Mouse (Mus musculus) Patski (cell line): ENCODE results near the gene Nmu. TPM values are rescaled to one million over a fixed set of nuclear protein-coding genes. Genes with fewer than 3 reads are reported as not detected.
A peak's percentile ranks its signal among the peaks of the same experiment; 100 is the strongest.

ENCODE experiments used
- ATAC-seq: fragments of 100-300 bp; one replicate; pipeline ENCODE4 v1.8.0; 2021
- CTCF ChIA-PET: fragments of 350-600 bp; sonication (Branson Sonifier 250); formaldehyde crosslinking; loops from one replicate; lab custom pipeline; 2022; ENCODE audit warnings: inconsistent platforms; lab: Charles Lee
- POLR2A ChIA-PET: fragments of 350-600 bp; sonication (Branson Sonifier 250); formaldehyde crosslinking; loops from one replicate; lab custom pipeline; 2022; ENCODE audit warnings: antibody characterized with exemption, inconsistent platforms; lab: Charles Lee
- DNase-seq: peaks from one replicate; pipeline ENCODE4 v3.0.0-alpha.2; 2011; ENCODE audit warnings: low read depth, low spot score
- H3K27me3 ChIP-seq: fragments of 371-371 bp; one replicate; pipeline ENCODE4 v1.5.1; 2021
- CTCF ChIP-seq: fragments of 100-300 bp; IDR thresholded peaks from one replicate; pipeline ENCODE4 v1.5.1; 2021
- in situ Hi-C: fragments of 300-500 bp; cut with MboI; formaldehyde crosslinking; loops from 3 replicates; pipeline ENCODE4 v1.11.1; 2018; ENCODE audit warnings: low pct_unique_long_range_greater_than_20kb, mixed read lengths
- polyA plus RNA-seq: library from polyadenylated mRNA; unstranded; gene quantifications from one replicate; pipeline ENCODE4 v1.2.3, GENCODE M21; 2021

Nmu gene
- polyA plus RNA-seq, 1 experiment from 2014 or later = not detected

- ATAC-seq = no peak
- in situ Hi-C loops = no loop called here
- H3K27me3 ChIP-seq = no peaks in the 10 kb centered on the region
- CTCF ChIA-PET = interaction anchor here (2.3 kb wide), 1 partner anchor 11 kb away, joined by 5 read pairs; no protein-coding TSS in a partner anchor
- POLR2A ChIA-PET = no interaction called here
- no peak for DNase-seq
- no peak for TF ChIP-seq CTCF
Observed at GRCm38 (mm10) chr5:76321249-76322196, 42.1 kb downstream of the Nmu start.

GRCm38 (mm10) chr5:76308206-76308605 lies 55.4 kb downstream of the Nmu start:
- ChIA-PET POLR2A (no interaction called here), CTCF (interaction anchor here (1.5 kb wide), 1 partner anchor 18 kb away, joined by 3 read pairs; no protein-coding TSS in a partner anchor)
- TF ChIP-seq CTCF = no peak
- DNase-seq (no peak), ATAC-seq (no peak)
- no peaks in the 10 kb centered on the region for H3K27me3 ChIP-seq
- in situ Hi-C loops = loop anchor here (10.0 kb wide), 1 partner anchor 227 kb away; no protein-coding TSS in a partner anchor

- no peak for TF ChIP-seq CTCF
- POLR2A ChIA-PET = no interaction called here
- DNase-seq (peak; percentile 12), ATAC-seq (no peak)
- CTCF ChIA-PET = no interaction called here
- in situ Hi-C loops = loop anchor here (10.0 kb wide), 1 partner anchor 229 kb away; no protein-coding TSS in a partner anchor
- no peaks in the 10 kb centered on the region for H3K27me3 ChIP-seq
Observed at GRCm38 (mm10) chr5:76306261-76306660, 57.3 kb downstream of the Nmu start.

GRCm38 (mm10) chr5:76305616-76306015 lies 58.0 kb downstream of the Nmu start:
- H3K27me3 ChIP-seq = no peaks in the 10 kb centered on the region
- POLR2A ChIA-PET = interaction anchor here (0.7 to 1.1 kb wide), 3 partner anchors 50 to 1200 kb away, joined by 3 to 4 read pairs (median 4); no protein-coding TSS in a partner anchor
- ATAC-seq = no peak

GRCm38 (mm10) chr5:76304452-76305341 lies 58.9 kb downstream of the Nmu start, which contains the start of gene Clock:
Clock (minus strand) TSS chr5:76304792.
- no peaks in the 10 kb centered on the region for H3K27me3 ChIP-seq
- ChIA-PET CTCF (interaction anchor here (0.9 to 1.5 kb wide), 3 partner anchors 33 to 107 kb away, joined by 3 to 6 read pairs (median 3); no protein-coding TSS in a partner anchor), POLR2A (interaction anchor here (0.7 to 1.1 kb wide), 3 partner anchors 51 to 1201 kb away, joined by 3 to 4 read pairs (median 4); no protein-coding TSS in a partner anchor)
- TF ChIP-seq CTCF = no peak
- DNase-seq = peak; percentile 38
- in situ Hi-C loops = loop anchor here (10.0 kb wide), 1 partner anchor 230 kb away; no protein-coding TSS in a partner anchor
- ATAC-seq = peak; percentile 78

More at GRCm38 (mm10) chr5:76305616-76306015, 58.0 kb downstream of the Nmu start:
- in situ Hi-C loops = loop anchor here (10.0 kb wide), 1 partner anchor 229 kb away; no protein-coding TSS in a partner anchor
- CTCF ChIA-PET = interaction anchor here (0.9 to 1.5 kb wide), 3 partner anchors 34 to 106 kb away, joined by 3 to 6 read pairs (median 3); no protein-coding TSS in a partner anchor
- TF ChIP-seq CTCF = no peak
- DNase-seq = no peak

- DNase-seq (no peak), ATAC-seq (peak; percentile 60)
- CTCF ChIA-PET = interaction anchor here (1.5 to 3.4 kb wide), 2 partner anchors 12 to 32 kb away, joined by 3 to 10 read pairs; no protein-coding TSS in a partner anchor
- in situ Hi-C loops = loop anchor here (10.0 kb wide), 1 partner anchor 231 kb away; no protein-coding TSS in a partner anchor
- H3K27me3 ChIP-seq = no peaks in the 10 kb centered on the region
- POLR2A ChIA-PET = interaction anchor here (0.9 kb wide), 1 partner anchor 80 kb away, joined by 3 read pairs; no protein-coding TSS in a partner anchor
- no peak for TF ChIP-seq CTCF
Observed at GRCm38 (mm10) chr5:76303745-76304451, 59.7 kb downstream of the Nmu start.

- no peaks in the 10 kb centered on the region for H3K27me3 ChIP-seq
- ChIA-PET CTCF (interaction anchor here (3.4 kb wide), 1 partner anchor 12 kb away, joined by 10 read pairs; no protein-coding TSS in a partner anchor), POLR2A (interaction anchor here (0.9 kb wide), 1 partner anchor 81 kb away, joined by 3 read pairs; no protein-coding TSS in a partner anchor)
- DNase-seq (no peak), ATAC-seq (no peak)
- no peak for TF ChIP-seq CTCF
- in situ Hi-C loops = loop anchor here (10.0 kb wide), 1 partner anchor 231 kb away; no protein-coding TSS in a partner anchor
Observed at GRCm38 (mm10) chr5:76303379-76303744, 60.2 kb downstream of the Nmu start.

GRCm38 (mm10) chr5:76302009-76302408 lies 61.6 kb downstream of the Nmu start:
- no peak for DNase-seq
- CTCF ChIA-PET = interaction anchor here (0.7 to 3.4 kb wide), 4 partner anchors 11 to 110 kb away, joined by 3 to 10 read pairs (median 3); no protein-coding TSS in a partner anchor
- no peak for ATAC-seq
- no peak for TF ChIP-seq CTCF
- H3K27me3 ChIP-seq = no peaks in the 10 kb centered on the region
- POLR2A ChIA-PET = no interaction called here
- in situ Hi-C loops = loop anchor here (10.0 kb wide), 1 partner anchor 233 kb away; no protein-coding TSS in a partner anchor

GRCm38 (mm10) chr5:76289234-76289691 lies 74.3 kb downstream of the Nmu start:
- ATAC-seq = no peak
- no peak for DNase-seq
- no peaks in the 10 kb centered on the region for H3K27me3 ChIP-seq
- no peak for TF ChIP-seq CTCF
- ChIA-PET CTCF (no interaction called here), POLR2A (no interaction called here)
- in situ Hi-C loops = no loop called here
